8 mouse cellular contexts compared by ENCODE assay signal in genomic region chr3:121291225-121291559, GRCm38 (mm10). TPM values are rescaled to one million over a fixed set of nuclear protein-coding genes. Genes with fewer than 3 reads are reported as not detected.
DNase-seq lines count a peak whose midpoint lies in the region; ATAC-seq and TF ChIP-seq lines count a peak whose summit lies in the region.

No protein-coding gene starts in this region.

- ATAC-seq in kidney, embryonic 14.5 days (ENCODE audit: low FRiP score, low TSS enrichment) = no peak
- ATAC-seq in hindbrain, embryonic 13.5 days (ENCODE audit: low FRiP score) = no peak; the same call in 1 of the 2 replicates
- ATAC-seq in midbrain, embryonic 14.5 days (ENCODE audit: low FRiP score, low TSS enrichment) = no peak; the same call in 1 of the 2 replicates

- DNase-seq in kidney, postnatal 10 days = no peak
- no peak for DNase-seq in midbrain, embryonic 14.5 days
- no peak for DNase-seq in thymus, postnatal 25 days
- DNase-seq in adrenal gland, postnatal 36 days = no peak
- no peak for DNase-seq in cerebellum, adult 11-12 months

- H3K4me2 ChIP-seq in kidney, embryonic 14.5 days (replicated peaks; ENCODE audit: low read depth, low read length) = peak overlapping the region; percentile 44
- peak overlapping the region; percentile 60 for H3K4me2 ChIP-seq in hindbrain, embryonic 13.5 days
- peak overlapping the region; percentile 55 for H3K4me2 ChIP-seq in midbrain, embryonic 14.5 days (ENCODE audit: low read length)

- no peaks in the 10 kb centered on the region for H3K27me3 ChIP-seq in kidney, embryonic 14.5 days (ENCODE audit: control insufficient read depth, insufficient read depth, low read length)
- no peaks in the 10 kb centered on the region for H3K27me3 ChIP-seq in hindbrain, embryonic 13.5 days
- no peaks in the 10 kb centered on the region for H3K27me3 ChIP-seq in midbrain, embryonic 14.5 days (ENCODE audit: control insufficient read depth, insufficient read depth, low read length)

- peaks cover 3% of the 10 kb centered on the region; the same call in 1 of the 2 replicates for H3K4me1 ChIP-seq in kidney, embryonic 14.5 days (ENCODE audit: control insufficient read depth, insufficient read depth, low read length)
- peaks cover 4% of the 10 kb centered on the region; the same call in 1 of the 2 replicates for H3K4me1 ChIP-seq in bone marrow macrophage, adult 2 months (ENCODE audit: control insufficient read depth, insufficient read depth, low read length)
- peaks cover 8% of the 10 kb centered on the region for H3K4me1 ChIP-seq in hindbrain, embryonic 13.5 days (replicated peaks)
- no peaks in the 10 kb centered on the region for H3K4me1 ChIP-seq in midbrain, embryonic 14.5 days (ENCODE audit: control insufficient read depth, insufficient read depth, low read length)

- peak overlapping the region; percentile 71 for H3K9ac ChIP-seq in kidney, embryonic 14.5 days (ENCODE audit: low read depth, low read length)
- peak overlapping the region; percentile 70 for H3K9ac ChIP-seq in hindbrain, embryonic 13.5 days
- peak overlapping the region; percentile 25; the same call in 1 of the 2 replicates for H3K9ac ChIP-seq in midbrain, embryonic 14.5 days (replicated peaks; ENCODE audit: low read length)

- H3K4me3 ChIP-seq in kidney, embryonic 14.5 days (ENCODE audit: low read length) = peak overlapping the region; percentile 66
- H3K4me3 ChIP-seq in bone marrow macrophage, adult 2 months (ENCODE audit: insufficient read depth, low read length) = peak overlapping the region; percentile 71
- H3K4me3 ChIP-seq in hindbrain, embryonic 13.5 days = peak overlapping the region; percentile 60
- peak overlapping the region; percentile 59 for H3K4me3 ChIP-seq in midbrain, embryonic 14.5 days (replicated peaks; ENCODE audit: low read depth, low read length)

- no peak for TF ChIP-seq POLR2A in bone marrow macrophage, adult 2 months (IDR thresholded peaks at IDR 0.05; ENCODE audit: borderline replicate concordance, low read depth, low read length)

- no peaks in the 10 kb centered on the region for H3K9me3 ChIP-seq in kidney, embryonic 14.5 days (ENCODE audit: control insufficient read depth, low read length)
- no peaks in the 10 kb centered on the region for H3K9me3 ChIP-seq in hindbrain, embryonic 13.5 days
- H3K9me3 ChIP-seq in midbrain, embryonic 14.5 days (ENCODE audit: control insufficient read depth, low read length) = no peaks in the 10 kb centered on the region

- H3K36me3 ChIP-seq in kidney, embryonic 14.5 days (ENCODE audit: control insufficient read depth, insufficient read depth, low read length) = no peaks in the 10 kb centered on the region
- H3K36me3 ChIP-seq in hindbrain, embryonic 13.5 days = no peaks in the 10 kb centered on the region
- H3K36me3 ChIP-seq in midbrain, embryonic 14.5 days (ENCODE audit: control insufficient read depth, insufficient read depth, low read length) = no peaks in the 10 kb centered on the region

- TF ChIP-seq CTCF in bone marrow macrophage, adult 2 months (IDR thresholded peaks at IDR 0.05; ENCODE audit: low read depth, low read length) = no peak

- peak overlapping the region; percentile 72 for H3K27ac ChIP-seq in kidney, embryonic 14.5 days (ENCODE audit: low read depth, low read length)
- peak overlapping the region; percentile 55 for H3K27ac ChIP-seq in bone marrow macrophage, adult 2 months (ENCODE audit: insufficient read depth, low read depth, low read length)
- peak overlapping the region; percentile 94 for H3K27ac ChIP-seq in hindbrain, embryonic 13.5 days
- H3K27ac ChIP-seq in midbrain, embryonic 14.5 days (replicated peaks; ENCODE audit: low read depth, low read length) = peak overlapping the region; percentile 62

- WGBS in kidney, embryonic 14.5 days = 5% methylated on average over 7 of the region's 7 CpGs
- WGBS in hindbrain, embryonic 13.5 days = 5% methylated on average over 7 of the region's 7 CpGs
- WGBS in midbrain, embryonic 14.5 days = 5% methylated on average over 7 of the region's 7 CpGs

RNA-seq across cellular contexts. Expression of gene Alg14, which starts 0.4 kb away (rescaled TPM):
- polyA plus RNA-seq in kidney, embryonic 14.5 days (2014; fragmentation: Nextera tagmentation; extraction: Ambion mirVana) = 41.3 and 43.8 TPM in 2 replicates
- 17.8 and 21.3 TPM in 2 replicates for polyA plus RNA-seq in bone marrow macrophage, adult 2 months (2012; ENCODE audit: insufficient read depth, insufficient read length, missing spikeins)
- polyA plus RNA-seq in hindbrain, embryonic 13.5 days (2015; fragmentation: Nextera tagmentation; extraction: Ambion mirVana) = 34.1 and 39.7 TPM in 2 replicates
- 29.8 and 34.3 TPM in 2 replicates for polyA plus RNA-seq in midbrain, embryonic 14.5 days (2014; fragmentation: Nextera tagmentation; extraction: Ambion mirVana)
- total RNA-seq in adrenal gland, postnatal 36 days (2021) = 10 to 100 TPM; 35.0 to 41.2 TPM

RNA-seq across cellular contexts. Expression of gene Tmem56, which starts 8.3 kb away (rescaled TPM):
- 1.3 and 2.6 TPM in 2 replicates for polyA plus RNA-seq in kidney, embryonic 14.5 days (2014; fragmentation: Nextera tagmentation; extraction: Ambion mirVana)
- polyA plus RNA-seq in bone marrow macrophage, adult 2 months (2012; ENCODE audit: insufficient read depth, insufficient read length, missing spikeins) = not detected in 2 replicates
- 1.3 and 1.5 TPM in 2 replicates for polyA plus RNA-seq in hindbrain, embryonic 13.5 days (2015; fragmentation: Nextera tagmentation; extraction: Ambion mirVana)
- polyA plus RNA-seq in midbrain, embryonic 14.5 days (2014; fragmentation: Nextera tagmentation; extraction: Ambion mirVana) = 3.3 TPM in 2 replicates
- total RNA-seq in adrenal gland, postnatal 36 days (2021) = 10 to 100 TPM; 38.5 to 39.2 TPM
